Mouse (Mus musculus): ENCODE measurements around the gene Dgkz. TPM values are rescaled to one million over a fixed set of nuclear protein-coding genes. Genes with fewer than 3 reads are reported as not detected.

Dgkz gene
- polyA plus RNA-seq, 1 experiment from 2014 or later, result 36.7 TPM

- Histone ChIP-seq H3K4me1 (ENCODE audit: control insufficient read depth, insufficient read depth, low read length) (peaks cover 25% of the 10 kb centered on the region), H3K27me3 (ENCODE audit: control insufficient read depth, insufficient read depth, low read length) (no peaks in the 10 kb centered on the region), H3K9ac (replicated peaks; ENCODE audit: low read depth, low read length) (no peak overlapping the region), H3K27ac (ENCODE audit: low read depth, low read length) (no peak overlapping the region), H3K9me3 (ENCODE audit: control insufficient read depth, low read length) (no peaks in the 10 kb centered on the region), H3K36me3 (ENCODE audit: control insufficient read depth, insufficient read depth, low read length) (no peaks in the 10 kb centered on the region), H3K4me3 (ENCODE audit: low read depth, low read length) (no peak overlapping the region), H3K4me2 (ENCODE audit: low read depth, low read length) (no peak overlapping the region)
- WGBS, result 56% methylated on average over 3 of the region's 3 CpGs
- no peak for ATAC-seq (ENCODE audit: low read depth)
Measured at GRCm38 (mm10) chr2:91948792-91949241, 26.8 kb downstream of the Dgkz start.

- ATAC-seq (ENCODE audit: low read depth), result no peak
- Histone ChIP-seq H3K4me2 (ENCODE audit: low read depth, low read length) (no peak overlapping the region), H3K9me3 (ENCODE audit: control insufficient read depth, low read length) (no peaks in the 10 kb centered on the region), H3K27ac (ENCODE audit: low read depth, low read length) (no peak overlapping the region), H3K36me3 (ENCODE audit: control insufficient read depth, insufficient read depth, low read length) (no peaks in the 10 kb centered on the region), H3K27me3 (ENCODE audit: control insufficient read depth, insufficient read depth, low read length) (no peaks in the 10 kb centered on the region), H3K4me1 (ENCODE audit: control insufficient read depth, insufficient read depth, low read length) (peaks cover 25% of the 10 kb centered on the region), H3K4me3 (ENCODE audit: low read depth, low read length) (no peak overlapping the region), H3K9ac (replicated peaks; ENCODE audit: low read depth, low read length) (no peak overlapping the region)
- WGBS, result 86% methylated on average over 6 of the region's 6 CpGs
Measured at GRCm38 (mm10) chr2:91948151-91948509, 27.5 kb downstream of the Dgkz start.

GRCm38 (mm10) chr2:91947397-91948150 lies 28.1 kb downstream of the Dgkz start:
- Histone ChIP-seq H3K27me3 (ENCODE audit: control insufficient read depth, insufficient read depth, low read length) (no peaks in the 10 kb centered on the region), H3K27ac (ENCODE audit: low read depth, low read length) (0 out of 2 replicates have a peak overlapping the region, but pooled peaks have one; percentile 22), H3K9ac (replicated peaks; ENCODE audit: low read depth, low read length) (0 out of 2 replicates have a peak overlapping the region, but pooled peaks have one; percentile 16), H3K4me1 (ENCODE audit: control insufficient read depth, insufficient read depth, low read length) (peaks cover 25% of the 10 kb centered on the region), H3K9me3 (ENCODE audit: control insufficient read depth, low read length) (no peaks in the 10 kb centered on the region), H3K36me3 (ENCODE audit: control insufficient read depth, insufficient read depth, low read length) (no peaks in the 10 kb centered on the region), H3K4me3 (ENCODE audit: low read depth, low read length) (no peak overlapping the region), H3K4me2 (ENCODE audit: low read depth, low read length) (no peak overlapping the region)
- no peak for ATAC-seq (ENCODE audit: low read depth)
- WGBS, result 53% methylated on average over 11 of the region's 11 CpGs

GRCm38 (mm10) chr2:91946836-91947235 lies 28.8 kb downstream of the Dgkz start:
- no peaks in the 10 kb centered on the region for H3K9me3 ChIP-seq (ENCODE audit: control insufficient read depth, low read length)
- H3K27me3 ChIP-seq (ENCODE audit: control insufficient read depth, insufficient read depth, low read length), result no peaks in the 10 kb centered on the region
- no peak overlapping the region; the same call in 1 of the 2 replicates for H3K9ac ChIP-seq (replicated peaks; ENCODE audit: low read depth, low read length)
- no peak for ATAC-seq (ENCODE audit: low read depth)
- no peak overlapping the region for H3K4me2 ChIP-seq (ENCODE audit: low read depth, low read length)
- H3K4me3 ChIP-seq (ENCODE audit: low read depth, low read length), result no peak overlapping the region
- H3K4me1 ChIP-seq (ENCODE audit: control insufficient read depth, insufficient read depth, low read length), result peaks cover 25% of the 10 kb centered on the region
- no peaks in the 10 kb centered on the region for H3K36me3 ChIP-seq (ENCODE audit: control insufficient read depth, insufficient read depth, low read length)
- no peak overlapping the region for H3K27ac ChIP-seq (ENCODE audit: low read depth, low read length)
- 54% methylated on average over 6 of the region's 6 CpGs for WGBS

GRCm38 (mm10) chr2:91945483-91945882 lies 30.2 kb downstream of the Dgkz start, which contains the start of gene Gm9821:
Gm9821 (plus strand) TSS chr2:91945703.
- no peak within 1 kb of the TSS for H3K9ac ChIP-seq (replicated peaks; ENCODE audit: low read depth, low read length)
- H3K4me2 ChIP-seq (ENCODE audit: low read depth, low read length), result no peak within 1 kb of the TSS
- no peak for ATAC-seq (ENCODE audit: low read depth)
- H3K36me3 ChIP-seq (ENCODE audit: control insufficient read depth, insufficient read depth, low read length), result no peaks in the 10 kb centered on the region
- 86% methylated on average over 16 of the region's 18 CpGs for WGBS
- no peaks in the 10 kb centered on the region for H3K27me3 ChIP-seq (ENCODE audit: control insufficient read depth, insufficient read depth, low read length)
- H3K4me3 ChIP-seq (ENCODE audit: low read depth, low read length), result no peak within 1 kb of the TSS
- no peaks in the 10 kb centered on the region for H3K9me3 ChIP-seq (ENCODE audit: control insufficient read depth, low read length)
- H3K27ac ChIP-seq (ENCODE audit: low read depth, low read length), result no peak within 1 kb of the TSS
- peaks cover 21% of the 10 kb centered on the region for H3K4me1 ChIP-seq (ENCODE audit: control insufficient read depth, insufficient read depth, low read length)

GRCm38 (mm10) chr2:91944170-91944950 lies 31.3 kb downstream of the Dgkz start:
- no peak overlapping the region for H3K9ac ChIP-seq (replicated peaks; ENCODE audit: low read depth, low read length)
- H3K4me1 ChIP-seq (ENCODE audit: control insufficient read depth, insufficient read depth, low read length), result peaks cover 10% of the 10 kb centered on the region
- peaks cover 4% of the 10 kb centered on the region; the same call in 1 of the 2 replicates for H3K36me3 ChIP-seq (ENCODE audit: control insufficient read depth, insufficient read depth, low read length)
- H3K4me2 ChIP-seq (ENCODE audit: low read depth, low read length), result no peak overlapping the region
- 51% methylated on average over 13 of the region's 13 CpGs for WGBS
- ATAC-seq (ENCODE audit: low read depth), result peak; percentile 83
- no peaks in the 10 kb centered on the region for H3K27me3 ChIP-seq (ENCODE audit: control insufficient read depth, insufficient read depth, low read length)
- H3K27ac ChIP-seq (ENCODE audit: low read depth, low read length), result no peak overlapping the region
- no peak overlapping the region for H3K4me3 ChIP-seq (ENCODE audit: low read depth, low read length)
- no peaks in the 10 kb centered on the region for H3K9me3 ChIP-seq (ENCODE audit: control insufficient read depth, low read length)

GRCm38 (mm10) chr2:91942356-91942755 lies 33.3 kb downstream of the Dgkz start:
- H3K27ac ChIP-seq (ENCODE audit: low read depth, low read length), result no peak overlapping the region
- H3K4me2 ChIP-seq (ENCODE audit: low read depth, low read length), result no peak overlapping the region
- H3K4me1 ChIP-seq (ENCODE audit: control insufficient read depth, insufficient read depth, low read length), result no peaks in the 10 kb centered on the region; the same call in 1 of the 2 replicates
- ATAC-seq (ENCODE audit: low read depth), result no peak
- WGBS, result 76% methylated on average over 6 of the region's 6 CpGs
- H3K9ac ChIP-seq (replicated peaks; ENCODE audit: low read depth, low read length), result no peak overlapping the region
- H3K4me3 ChIP-seq (ENCODE audit: low read depth, low read length), result no peak overlapping the region
- H3K27me3 ChIP-seq (ENCODE audit: control insufficient read depth, insufficient read depth, low read length), result no peaks in the 10 kb centered on the region
- H3K9me3 ChIP-seq (ENCODE audit: control insufficient read depth, low read length), result no peaks in the 10 kb centered on the region
- H3K36me3 ChIP-seq (ENCODE audit: control insufficient read depth, insufficient read depth, low read length), result peaks cover 20% of the 10 kb centered on the region

GRCm38 (mm10) chr2:91939303-91939935 lies 36.2 kb downstream of the Dgkz start:
- no peak for ATAC-seq (ENCODE audit: low read depth)
- H3K27ac ChIP-seq (ENCODE audit: low read depth, low read length), result no peak overlapping the region
- no peak overlapping the region for H3K4me3 ChIP-seq (ENCODE audit: low read depth, low read length)
- no peaks in the 10 kb centered on the region for H3K9me3 ChIP-seq (ENCODE audit: control insufficient read depth, low read length)
- H3K4me1 ChIP-seq (ENCODE audit: control insufficient read depth, insufficient read depth, low read length), result no peaks in the 10 kb centered on the region
- no peak overlapping the region for H3K4me2 ChIP-seq (ENCODE audit: low read depth, low read length)
- 79% methylated on average over 15 of the region's 15 CpGs for WGBS
- H3K36me3 ChIP-seq (ENCODE audit: control insufficient read depth, insufficient read depth, low read length), result peaks cover 32% of the 10 kb centered on the region
- no peak overlapping the region for H3K9ac ChIP-seq (replicated peaks; ENCODE audit: low read depth, low read length)
- H3K27me3 ChIP-seq (ENCODE audit: control insufficient read depth, insufficient read depth, low read length), result no peaks in the 10 kb centered on the region

Data from neural tube, embryonic 14.5 days (tissue).